Mouse (Mus musculus) ovary, adult 18-20 months (tissue): ENCODE data around the gene Rcor2.

ENCODE experiments used
- DNase-seq: peaks from one replicate; pipeline ENCODE4 v3.0.0; 2022; ENCODE audit warnings: low spot score, mixed read lengths

The Rcor2 gene

GRCm38 (mm10) chr19:7294098-7294876, 27.2 kb downstream of the Rcor2 start:
- DNase-seq, result no peak

- no peak for DNase-seq
Measured at GRCm38 (mm10) chr19:7295071-7295658, 28.0 kb downstream of the Rcor2 start.

- no peak for DNase-seq
Measured at GRCm38 (mm10) chr19:7295959-7296358, 28.8 kb downstream of the Rcor2 start.

- DNase-seq, result no peak
Measured at GRCm38 (mm10) chr19:7299052-7299451, 31.9 kb downstream of the Rcor2 start.

- no peak for DNase-seq
Measured at GRCm38 (mm10) chr19:7300078-7300477, 33.0 kb downstream of the Rcor2 start.

GRCm38 (mm10) chr19:7301647-7302492, 34.7 kb downstream of the Rcor2 start:
- DNase-seq, result no peak

- DNase-seq, result no peak
Measured at GRCm38 (mm10) chr19:7302493-7302797, 35.3 kb downstream of the Rcor2 start.

GRCm38 (mm10) chr19:7303796-7304195, 36.7 kb downstream of the Rcor2 start:
- DNase-seq, result no peak

GRCm38 (mm10) chr19:7304801-7305200, 37.7 kb downstream of the Rcor2 start:
- DNase-seq, result no peak

- DNase-seq, result no peak
Measured at GRCm38 (mm10) chr19:7305380-7306310, 38.5 kb downstream of the Rcor2 start.

GRCm38 (mm10) chr19:7306968-7307367, 39.8 kb downstream of the Rcor2 start:
- DNase-seq, result peak; percentile 43

GRCm38 (mm10) chr19:7307995-7308770, 41.1 kb downstream of the Rcor2 start:
- DNase-seq, result peak; percentile 44

- DNase-seq, result no peak
Measured at GRCm38 (mm10) chr19:7309738-7310330, 42.7 kb downstream of the Rcor2 start.

GRCm38 (mm10) chr19:7310704-7311103, 43.6 kb downstream of the Rcor2 start:
- peak; percentile 48 for DNase-seq

GRCm38 (mm10) chr19:7311306-7311705, 44.2 kb downstream of the Rcor2 start:
- no peak for DNase-seq

GRCm38 (mm10) chr19:7313660-7314059, 46.5 kb downstream of the Rcor2 start:
- DNase-seq, result no peak

- no peak for DNase-seq
Measured at GRCm38 (mm10) chr19:7314976-7315586, 48.0 kb downstream of the Rcor2 start.

GRCm38 (mm10) chr19:7315587-7315984, 48.5 kb downstream of the Rcor2 start:
- DNase-seq, result no peak

GRCm38 (mm10) chr19:7316822-7317221, 49.7 kb downstream of the Rcor2 start:
- DNase-seq, result no peak

GRCm38 (mm10) chr19:7317716-7318115, 50.6 kb downstream of the Rcor2 start:
- DNase-seq, result no peak
